Mouse (Mus musculus): Measurements from ENCODE around the gene Tmem229a. TPM values are rescaled to one million over a fixed set of nuclear protein-coding genes. Genes with fewer than 3 reads are reported as not detected.

Tmem229a gene
- total RNA-seq, 2 experiments from 2014 or later: 0.59 TPM

Other genes starting within 250 kb of the Tmem229a start
- gene Hyal6, start 223.1 kb downstream of the Tmem229a start, total RNA-seq (2021): not detected
- not detected for gene Hyal4, start 208.0 kb downstream of the Tmem229a start, total RNA-seq (2021)
- gene Spam1, start 165.1 kb downstream of the Tmem229a start, total RNA-seq (2021): not detected
- gene Hyal5, start 98.3 kb downstream of the Tmem229a start, total RNA-seq (2021): not detected